Mouse (Mus musculus) lung, postnatal 0 days (tissue): Measurements from ENCODE around the gene Ror1. TPM values are rescaled to one million over a fixed set of nuclear protein-coding genes. Genes with fewer than 3 reads are reported as not detected.

Experiments
- ATAC-seq: fragments of 200-750 bp; cut with Nextera tagmentation; 2 replicates; pipeline ENCODE4 v1.8.0; 2017; ENCODE audit warnings: moderate library complexity
- DNase-seq: peaks from one replicate; pipeline ENCODE4 v3.0.0-alpha.2; 2016; ENCODE audit warnings: low spot score
- H3K27ac ChIP-seq: fragments of 300-500 bp; sonication (generic); 2 replicates; pipeline ENCODE4 v1.5.1; 2014; ENCODE audit warnings: antibody characterized with exemption, mild to moderate bottlenecking, low read length, mixed read lengths
- H3K27me3 ChIP-seq: fragments of 300-500 bp; sonication (generic); replicated peaks from 2 replicates; pipeline ENCODE4 v1.6.1; 2014; ENCODE audit warnings: low read length, mixed read lengths; ENCODE audit not compliant: insufficient read depth
- H3K36me3 ChIP-seq: fragments of 300-500 bp; sonication (generic); 2 replicates; pipeline ENCODE4 v1.6.1; 2014; ENCODE audit warnings: low read length, mixed read lengths; ENCODE audit not compliant: insufficient read depth
- H3K4me1 ChIP-seq: fragments of 300-500 bp; sonication (generic); 2 replicates; pipeline ENCODE4 v1.6.1; 2014; ENCODE audit warnings: antibody characterized with exemption, low read depth, low read length, mixed read lengths; ENCODE audit not compliant: insufficient read depth
- H3K4me2 ChIP-seq: fragments of 300-500 bp; sonication (generic); replicated peaks from 2 replicates; pipeline ENCODE4 v1.6.1; 2014; ENCODE audit warnings: low read depth, mild to moderate bottlenecking, low read length, moderate library complexity, mixed read lengths
- H3K4me3 ChIP-seq: fragments of 300-500 bp; sonication (generic); 2 replicates; pipeline ENCODE4 v1.5.1; 2014; ENCODE audit warnings: low read depth, low read length
- H3K9ac ChIP-seq: fragments of 300-500 bp; sonication (generic); replicated peaks from 2 replicates; pipeline ENCODE4 v1.6.1; 2014; ENCODE audit warnings: low read depth, mild to moderate bottlenecking
- H3K9me3 ChIP-seq: fragments of 300-500 bp; sonication (generic); 2 replicates; pipeline ENCODE4 v1.6.1; 2016; ENCODE audit warnings: low read length, mixed read lengths
- CTCF ChIP-seq: IDR thresholded peaks from 2 replicates; pipeline ENCODE4 v1.5.1; 2016; ENCODE audit warnings: antibody characterized with exemption, mild to moderate bottlenecking
- EP300 ChIP-seq: IDR thresholded peaks from 2 replicates; pipeline ENCODE4 v1.6.1; 2016; ENCODE audit warnings: antibody characterized with exemption, mild to moderate bottlenecking, control low read depth
- WGBS: fragments of 180-500 bp; shearing (Covaris S2); extraction: QIAGEN DNeasy Blood & Tissue Kit; methylation state at CpG from one replicate; pipeline ENCODE4 v1.1.7; 2014; 5-methylcytosine and 5-hydroxymethylcytosine counted together
- polyA plus RNA-seq: library from polyadenylated mRNA; unstranded; fragments of >200 nt; fragmentation: Nextera tagmentation; extraction: Ambion mirVana; gene quantifications from 2 replicates; pipeline ENCODE4 v1.2.1, GENCODE M21; 2015

Gene Ror1
- polyA plus RNA-seq, 1 experiment from 2014 or later, result 6.2 TPM

- ATAC-seq, result no peak
Observed at GRCm38 (mm10) chr4:100221978-100222737, 126.6 kb downstream of the Ror1 start.

GRCm38 (mm10) chr4:100223532-100223931 is 127.9 kb downstream of the Ror1 start:
- peaks cover 23% of the 10 kb centered on the region; the same call in 1 of the 2 replicates for H3K4me1 ChIP-seq
- H3K9me3 ChIP-seq, result no peaks in the 10 kb centered on the region
- no peak overlapping the region for H3K4me2 ChIP-seq
- TF ChIP-seq CTCF (no peak), EP300 (peak; percentile 89)
- DNase-seq (no peak), ATAC-seq (peak; percentile 73)
- H3K27ac ChIP-seq, result peak overlapping the region; percentile 52
- no peak overlapping the region for H3K9ac ChIP-seq
- H3K36me3 ChIP-seq, result no peaks in the 10 kb centered on the region
- no peaks in the 10 kb centered on the region for H3K27me3 ChIP-seq
- 27% methylated on average over 1 of the region's 1 CpGs for WGBS
- no peak overlapping the region for H3K4me3 ChIP-seq

More at GRCm38 (mm10) chr4:100221978-100222737, 126.6 kb downstream of the Ror1 start:
- no peaks in the 10 kb centered on the region for H3K9me3 ChIP-seq
- H3K4me1 ChIP-seq, result peaks cover 26% of the 10 kb centered on the region; the same call in 1 of the 2 replicates
- H3K27ac ChIP-seq, result no peak overlapping the region
- TF ChIP-seq EP300 (no peak), CTCF (no peak)
- H3K36me3 ChIP-seq, result no peaks in the 10 kb centered on the region
- WGBS, result 58% methylated on average over 13 of the region's 13 CpGs
- no peak for DNase-seq
- H3K4me2 ChIP-seq, result no peak overlapping the region
- H3K9ac ChIP-seq, result no peak overlapping the region
- no peaks in the 10 kb centered on the region for H3K27me3 ChIP-seq
- H3K4me3 ChIP-seq, result no peak overlapping the region

DNA sequence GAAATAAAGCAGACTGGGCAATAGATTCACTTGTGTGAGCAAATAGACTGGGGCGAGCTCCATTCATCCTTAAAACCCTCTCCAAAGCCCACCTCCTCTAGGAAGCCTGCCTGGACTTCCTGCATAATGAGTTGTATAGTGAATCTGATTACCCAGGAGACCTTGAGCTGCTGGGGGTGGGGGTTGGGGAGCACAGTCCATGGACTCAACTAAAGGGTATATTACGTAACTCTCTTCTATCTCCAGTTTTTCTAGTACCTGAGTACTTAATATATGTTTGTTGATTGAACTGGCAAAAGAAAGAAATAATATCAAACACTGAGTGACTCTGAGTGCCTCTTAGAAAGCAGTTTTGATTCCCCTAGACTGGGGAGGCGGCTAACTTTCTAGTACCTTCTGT is 128.4 kb downstream of the Ror1 start:
- Histone ChIP-seq H3K36me3 (no peaks in the 10 kb centered on the region), H3K4me2 (no peak overlapping the region), H3K4me3 (no peak overlapping the region), H3K27ac (peak overlapping the region; percentile 52; the same call in 1 of the 2 replicates), H3K9me3 (no peaks in the 10 kb centered on the region), H3K9ac (no peak overlapping the region), H3K27me3 (no peaks in the 10 kb centered on the region), H3K4me1 (peaks cover 20% of the 10 kb centered on the region; the same call in 1 of the 2 replicates)
- DNase-seq (peak; percentile 71), ATAC-seq (peak; percentile 34; the same call in 1 of the 2 replicates)
- WGBS, result 59% methylated on average over 3 of the region's 3 CpGs
- TF ChIP-seq CTCF (no peak), EP300 (no peak)

- WGBS, result 26% methylated on average over 4 of the region's 4 CpGs
- H3K9ac ChIP-seq, result no peak overlapping the region
- peak; percentile 27 for ATAC-seq
- H3K4me3 ChIP-seq, result no peak overlapping the region
- H3K36me3 ChIP-seq, result no peaks in the 10 kb centered on the region
- no peak overlapping the region for H3K4me2 ChIP-seq
- no peaks in the 10 kb centered on the region for H3K27me3 ChIP-seq
- no peak overlapping the region for H3K27ac ChIP-seq
- no peaks in the 10 kb centered on the region for H3K9me3 ChIP-seq
- TF ChIP-seq EP300, result no peak
- no peak for TF ChIP-seq CTCF
- DNase-seq, result peak; percentile 66
- H3K4me1 ChIP-seq, result peaks cover 20% of the 10 kb centered on the region; the same call in 1 of the 2 replicates
Observed at GRCm38 (mm10) chr4:100226619-100227018, 131.0 kb downstream of the Ror1 start.

DNA sequence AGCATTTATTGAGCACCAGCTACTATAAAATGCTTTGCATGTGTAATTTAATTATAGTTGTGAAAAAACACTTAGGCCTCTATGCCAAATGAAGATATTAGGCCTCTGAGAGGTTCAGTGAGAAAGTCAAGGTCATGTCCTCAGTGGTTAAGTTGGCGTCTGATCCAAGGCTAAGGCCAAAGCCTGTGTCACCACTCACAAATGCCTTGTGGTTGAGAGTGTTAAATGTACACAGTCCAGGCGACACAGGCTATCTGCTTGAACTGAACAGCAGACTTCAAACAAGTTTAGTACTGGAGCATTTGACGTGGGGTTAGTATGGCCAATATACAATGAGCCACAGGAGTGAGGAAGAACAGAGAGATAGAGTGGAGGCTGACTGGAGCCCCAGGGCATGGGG is 132.5 kb downstream of the Ror1 start:
- Histone ChIP-seq H3K27me3 (no peaks in the 10 kb centered on the region), H3K4me3 (no peak overlapping the region), H3K27ac (no peak overlapping the region), H3K9me3 (no peaks in the 10 kb centered on the region), H3K4me2 (no peak overlapping the region), H3K4me1 (peaks cover 11% of the 10 kb centered on the region; the same call in 1 of the 2 replicates), H3K9ac (no peak overlapping the region), H3K36me3 (no peaks in the 10 kb centered on the region)
- no peak for DNase-seq
- TF ChIP-seq EP300 (no peak), CTCF (no peak)
- 54% methylated on average over 3 of the region's 3 CpGs for WGBS
- ATAC-seq, result no peak

DNA sequence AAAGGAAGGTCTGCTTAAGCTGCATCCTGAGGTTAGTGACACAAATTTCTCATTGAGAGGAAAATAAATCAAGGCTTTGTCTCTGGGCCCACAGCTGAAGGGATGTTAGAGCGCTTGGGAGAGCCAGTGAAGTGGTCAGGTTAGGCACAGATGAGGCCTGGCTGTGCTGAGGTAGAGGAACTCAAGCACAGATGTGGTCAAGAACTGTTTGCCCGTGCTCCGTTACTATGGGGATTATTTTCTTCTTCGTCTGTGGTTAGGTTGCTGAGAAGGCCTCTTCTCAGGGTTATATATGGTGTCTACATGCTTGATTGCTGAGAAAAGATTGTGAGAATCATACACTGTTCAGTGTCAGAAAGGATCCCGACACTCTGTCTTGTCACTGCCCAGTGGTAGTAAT is 134.7 kb downstream of the Ror1 start:
- H3K27me3 ChIP-seq, result no peaks in the 10 kb centered on the region
- no peaks in the 10 kb centered on the region for H3K36me3 ChIP-seq
- no peak overlapping the region for H3K4me3 ChIP-seq
- H3K9me3 ChIP-seq, result no peaks in the 10 kb centered on the region
- no peak overlapping the region for H3K27ac ChIP-seq
- TF ChIP-seq CTCF (no peak), EP300 (no peak)
- WGBS, result 80% methylated on average over 5 of the region's 5 CpGs
- no peak overlapping the region for H3K9ac ChIP-seq
- H3K4me1 ChIP-seq, result 0 out of 2 replicates have a peak, but pooled peaks cover 5% of the 10 kb centered on the region
- DNase-seq (no peak), ATAC-seq (no peak)
- H3K4me2 ChIP-seq, result no peak overlapping the region
